Mouse (Mus musculus): ENCODE measurements around the gene Bdh1.

GRCm38 (mm10) chr16:31422000-31422399 lies at the start of gene Bdh1:
- TF ChIP-seq MAX (IDR thresholded peaks at IDR 0.05) (no peak), CTCF (IDR thresholded peaks at IDR 0.05; ENCODE audit: control insufficient read depth, insufficient read depth, insufficient read length) (no peak), CEBPB (IDR thresholded peaks at IDR 0.05; ENCODE audit: low read depth) (no peak), USF1 (IDR thresholded peaks at IDR 0.05; ENCODE audit: low read depth) (no peak), FOSL1 (IDR thresholded peaks at IDR 0.05; ENCODE audit: insufficient read depth, low read length, poor library complexity, severe bottlenecking) (no peak), MYOD1 (IDR thresholded peaks at IDR 0.05; ENCODE audit: control insufficient read depth, insufficient read length, low read depth) (no peak)

Data from C2C12 (cell line).